Mouse (Mus musculus) bone marrow, adult 2 months (tissue): Measurements from ENCODE around the gene Capns1.
"Not testable (repeated sequence)": the region's sequence is repeated elsewhere in the genome, so short reads cannot be mapped to it uniquely, and the experiment has no call there.

Source experiments
- CTCF ChIP-seq: fragments of 200-500 bp; IDR thresholded peaks from 2 replicates; pipeline ENCODE4 v1.5.1; 2011; ENCODE audit warnings: low read length, control low read depth; ENCODE audit not compliant: control insufficient read depth, insufficient read depth
- POLR2A ChIP-seq: fragments of 200-500 bp; IDR thresholded peaks from 2 replicates; pipeline ENCODE4 v1.6.1; 2011; ENCODE audit warnings: low read depth, mild to moderate bottlenecking, control low read depth, low read length, borderline replicate concordance; ENCODE audit not compliant: control insufficient read depth

GRCm38 (mm10) chr7:30183189-30183588 is 15.4 kb downstream of the Capns1 start:
- not testable (repeated sequence) for TF ChIP-seq POLR2A, CTCF
